Mouse (Mus musculus): ENCODE data around the gene Adcy2.

DNA sequence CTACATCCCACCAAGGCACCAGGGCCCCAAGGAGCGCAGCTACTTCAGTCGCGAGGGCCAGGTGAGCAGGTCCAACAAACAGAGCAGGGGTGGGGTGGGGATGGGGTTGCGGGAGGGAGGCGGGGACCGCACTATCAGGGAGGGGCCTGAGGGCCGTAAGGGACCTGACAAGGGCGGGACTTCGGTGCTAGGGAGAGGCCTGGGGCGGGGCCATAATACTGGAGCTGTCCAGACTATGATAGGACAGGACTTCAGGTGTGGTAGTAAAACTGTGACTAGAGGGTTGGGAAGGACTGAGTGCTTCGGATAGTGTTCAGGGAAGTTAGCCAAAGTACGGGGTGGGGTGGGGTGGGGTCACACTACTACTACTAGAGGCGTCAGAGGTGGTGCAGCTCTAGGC lies 401.7 kb downstream of the Adcy2 start:
- TF ChIP-seq CTCF (IDR thresholded peaks at IDR 0.05; ENCODE audit: control insufficient read depth, insufficient read depth, insufficient replicate concordance, low read depth, low read length) (no peak), POLR2A (IDR thresholded peaks at IDR 0.05; ENCODE audit: control insufficient read depth, low read depth, low read length) (no peak)
